8 mouse cellular contexts compared by ENCODE assay signal in the genomic region with DNA sequence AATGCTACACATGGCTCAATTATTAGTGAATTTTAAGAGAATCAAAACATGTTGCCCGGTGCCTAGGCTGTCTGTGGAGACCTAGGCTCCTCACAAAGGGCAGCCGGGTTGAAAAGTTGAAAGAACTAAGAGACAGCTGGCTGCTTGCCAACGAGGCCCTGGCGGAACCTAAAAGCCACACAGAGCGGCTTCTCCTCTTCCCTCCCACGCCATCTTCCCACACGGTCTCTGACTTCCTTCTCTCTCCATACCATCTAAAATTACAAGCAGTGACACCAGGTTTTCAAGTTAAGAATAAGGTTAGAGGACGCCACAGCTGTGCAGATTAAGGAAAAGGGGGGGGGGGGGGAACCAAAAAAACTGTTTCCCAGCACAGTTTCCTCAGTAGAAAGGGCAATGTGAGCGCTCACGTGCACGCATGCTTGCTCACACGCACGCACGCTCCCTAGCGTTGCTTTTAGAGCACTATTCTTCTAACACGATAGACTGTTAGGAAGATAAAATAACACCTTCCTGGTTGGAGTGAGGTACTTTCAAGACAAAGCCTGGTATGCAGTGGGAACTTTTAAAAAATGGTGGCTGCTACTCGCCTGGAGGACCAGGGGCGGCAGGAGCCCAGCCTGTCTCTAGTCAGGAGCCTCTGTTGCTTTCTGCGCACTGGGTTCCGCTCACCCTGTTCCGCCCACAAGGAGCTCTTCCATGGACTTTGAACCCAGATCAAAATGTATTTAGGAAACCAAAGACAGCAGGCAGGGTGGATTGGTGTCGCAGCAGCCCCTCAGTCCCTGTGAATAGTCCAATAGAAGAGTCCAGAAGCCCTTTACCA. TPM values are rescaled to one million over a fixed set of nuclear protein-coding genes. Genes with fewer than 3 reads are reported as not detected.
DNase-seq lines count a peak whose midpoint lies in the region; ATAC-seq lines count a peak whose summit lies in the region.

No protein-coding gene starts in this region.

- H3K36me3 ChIP-seq in heart, embryonic 14.5 days (ENCODE audit: control insufficient read depth, insufficient read depth, low read length) = no peaks in the 10 kb centered on the region
- H3K36me3 ChIP-seq in stomach, embryonic 16.5 days (ENCODE audit: control insufficient read depth, insufficient read depth, low read length) = no peaks in the 10 kb centered on the region
- no peaks in the 10 kb centered on the region for H3K36me3 ChIP-seq in forebrain, embryonic 11.5 days (ENCODE audit: control insufficient read depth, insufficient read depth, low read length)

- peak overlapping the region; percentile 11; the same call in 1 of the 2 replicates for H3K4me2 ChIP-seq in heart, embryonic 14.5 days (ENCODE audit: low read length)
- no peak overlapping the region for H3K4me2 ChIP-seq in stomach, embryonic 16.5 days (ENCODE audit: low read depth, low read length)
- H3K4me2 ChIP-seq in forebrain, embryonic 11.5 days (ENCODE audit: low read depth, low read length, severe bottlenecking) = no peak overlapping the region

- no peaks in the 10 kb centered on the region for H3K27me3 ChIP-seq in heart, embryonic 14.5 days (ENCODE audit: control insufficient read depth, insufficient read depth, low read length)
- H3K27me3 ChIP-seq in stomach, embryonic 16.5 days (ENCODE audit: control insufficient read depth, insufficient read depth, low read length) = no peaks in the 10 kb centered on the region
- H3K27me3 ChIP-seq in forebrain, embryonic 11.5 days (ENCODE audit: control insufficient read depth, insufficient read depth, low read length) = no peaks in the 10 kb centered on the region

- peaks cover 29 to 37% of the 10 kb centered on the region in 2 experiments for H3K4me1 ChIP-seq in heart, embryonic 14.5 days (ENCODE audit: control insufficient read depth in 2 of 2, insufficient read depth in 2 of 2, low read length in 2 of 2)
- H3K4me1 ChIP-seq in stomach, embryonic 16.5 days (ENCODE audit: control insufficient read depth, insufficient read depth, low read length) = peaks cover 10% of the 10 kb centered on the region
- no peaks in the 10 kb centered on the region for H3K4me1 ChIP-seq in forebrain, embryonic 11.5 days (replicated peaks; ENCODE audit: control insufficient read depth, insufficient read depth, low read length)

- H3K9ac ChIP-seq in heart, embryonic 14.5 days (ENCODE audit: low read length) = no peak overlapping the region
- no peak overlapping the region for H3K9ac ChIP-seq in stomach, embryonic 16.5 days (ENCODE audit: low read length)
- no peak overlapping the region for H3K9ac ChIP-seq in forebrain, embryonic 11.5 days (ENCODE audit: low read length)

- peak overlapping the region in 1 of 2 experiments; percentile 33; a peak in 1 of 4 replicates for H3K27ac ChIP-seq in heart, embryonic 14.5 days (replicated peaks in 1 of 2; ENCODE audit: control insufficient read depth in 1 of 2, insufficient read depth in 1 of 2, low read depth in 2 of 2, low read length in 2 of 2)
- H3K27ac ChIP-seq in stomach, embryonic 16.5 days (ENCODE audit: low read length) = no peak overlapping the region
- H3K27ac ChIP-seq in forebrain, embryonic 11.5 days (ENCODE audit: low read depth, low read length) = no peak overlapping the region

- DNase-seq in adrenal gland, adult 18-20 months (ENCODE audit: low spot score in 2 of 2) = peak; percentile 48 to 60
- no peak for DNase-seq in adrenal gland, adult 8-10 months
- DNase-seq in ovary, postnatal 36 days (ENCODE audit: low spot score) = peak; percentile 62
- DNase-seq in ovary, postnatal 10 days (ENCODE audit: low spot score) = no peak
- peak; percentile 75 to 88 for DNase-seq in kidney, postnatal 36 days
- DNase-seq in forebrain, embryonic 11.5 days (ENCODE audit: low spot score) = no peak

- no peak overlapping the region for H3K4me3 ChIP-seq in heart, embryonic 14.5 days (ENCODE audit: control insufficient read depth in 1 of 2, insufficient read depth in 1 of 2, low read depth in 1 of 2, low read length in 2 of 2)
- no peak overlapping the region for H3K4me3 ChIP-seq in stomach, embryonic 16.5 days (replicated peaks; ENCODE audit: low read length)
- H3K4me3 ChIP-seq in forebrain, embryonic 11.5 days (ENCODE audit: low read depth, low read length) = no peak overlapping the region

- no peak for ATAC-seq in heart, embryonic 14.5 days (ENCODE audit: insufficient number of reproducible peaks, insufficient read depth, low FRiP score, low read depth)
- ATAC-seq in stomach, embryonic 16.5 days (ENCODE audit: insufficient read depth, low FRiP score) = peak; percentile 26; the same call in 1 of the 2 replicates
- no peak for ATAC-seq in forebrain, embryonic 11.5 days (replicated peaks; ENCODE audit: low FRiP score)

- no peaks in the 10 kb centered on the region for H3K9me3 ChIP-seq in heart, embryonic 14.5 days (ENCODE audit: control insufficient read depth, low read length)
- no peaks in the 10 kb centered on the region for H3K9me3 ChIP-seq in stomach, embryonic 16.5 days (replicated peaks; ENCODE audit: control insufficient read depth, low read length)
- H3K9me3 ChIP-seq in forebrain, embryonic 11.5 days (ENCODE audit: control insufficient read depth, low read length) = no peaks in the 10 kb centered on the region

- 48% methylated on average over 22 of the region's 22 CpGs for WGBS in heart, embryonic 14.5 days
- WGBS in stomach, embryonic 16.5 days = 49% methylated on average over 22 of the region's 22 CpGs
- WGBS in forebrain, embryonic 11.5 days = 72% methylated on average over 22 of the region's 22 CpGs

RNA-seq across cellular contexts. Expression of a gene that starts 54.5 kb away (rescaled TPM):
- 10 to 100 TPM; 32.3 to 33.3 TPM for total RNA-seq in adrenal gland, adult 18-20 months (2021)
- total RNA-seq in adrenal gland, adult 8-10 months (2022) = 10 to 100 TPM; 38.1 to 63.0 (median 49.3) TPM
- 55.9 and 56.4 TPM in 2 replicates for polyA plus RNA-seq in heart, embryonic 14.5 days (2014; fragmentation: Nextera tagmentation; extraction: Ambion mirVana)
- 23.9 and 24.7 TPM in 2 replicates for polyA plus RNA-seq in stomach, embryonic 16.5 days (2015; fragmentation: Nextera tagmentation; extraction: Ambion mirVana)
- 47.4 and 50.8 TPM in 2 replicates for polyA plus RNA-seq in forebrain, embryonic 11.5 days (2014; fragmentation: Nextera tagmentation; extraction: Ambion mirVana)

RNA-seq across cellular contexts. Expression of a gene that starts 58.8 kb away (rescaled TPM):
- 10 to 100 TPM; 38.2 to 55.1 TPM for total RNA-seq in adrenal gland, adult 18-20 months (2021)
- 10 to 100 TPM; 70.1 to 87.9 (median 80.8) TPM for total RNA-seq in adrenal gland, adult 8-10 months (2022)
- 156 and 160 TPM in 2 replicates for polyA plus RNA-seq in heart, embryonic 14.5 days (2014; fragmentation: Nextera tagmentation; extraction: Ambion mirVana)
- 92.7 and 103 TPM in 2 replicates for polyA plus RNA-seq in stomach, embryonic 16.5 days (2015; fragmentation: Nextera tagmentation; extraction: Ambion mirVana)
- 211 and 215 TPM in 2 replicates for polyA plus RNA-seq in forebrain, embryonic 11.5 days (2014; fragmentation: Nextera tagmentation; extraction: Ambion mirVana)

Comparison
In these comparisons a context has a peak if more than half of its experiments do, and no peak if none do; other contexts are left out.
1. DNase-seq: peak in adrenal gland, adult 18-20 months (2 of 2), ovary, postnatal 36 days (single experiment) and kidney, postnatal 36 days (2 of 2); none in adrenal gland, adult 8-10 months (single experiment), ovary, postnatal 10 days (single experiment) and forebrain, embryonic 11.5 days (single experiment).